Mouse (Mus musculus) forebrain, embryonic 10.5 days (tissue): ENCODE measurements around the gene Kif22. TPM values are rescaled to one million over a fixed set of nuclear protein-coding genes. Genes with fewer than 3 reads are reported as not detected.
A peak's percentile ranks its signal among the peaks of the same experiment; 100 is the strongest.

Experiments
- DNase-seq: peaks from one replicate; pipeline ENCODE4 v3.0.0-alpha.2; 2017; ENCODE audit warnings: low spot score; ENCODE audit errors: extremely low spot score
- H3K27ac ChIP-seq: fragments of 300-500 bp; sonication (generic); 2 replicates; pipeline ENCODE4 v1.5.1; 2016; ENCODE audit warnings: mild to moderate bottlenecking
- H3K27me3 ChIP-seq: fragments of 300-500 bp; sonication (generic); 2 replicates; pipeline ENCODE4 v1.6.1; 2016; ENCODE audit warnings: mild to moderate bottlenecking; ENCODE audit not compliant: poor library complexity, severe bottlenecking
- H3K36me3 ChIP-seq: fragments of 300-500 bp; sonication (generic); replicated peaks from 2 replicates; pipeline ENCODE4 v1.6.1; 2016; ENCODE audit warnings: mild to moderate bottlenecking, moderate library complexity
- H3K4me1 ChIP-seq: fragments of 300-500 bp; sonication (generic); 2 replicates; pipeline ENCODE4 v1.6.1; 2016
- H3K4me3 ChIP-seq: fragments of 300-500 bp; sonication (generic); 2 replicates; pipeline ENCODE4 v1.5.1; 2016; ENCODE audit warnings: mild to moderate bottlenecking, moderate library complexity
- H3K9me3 ChIP-seq: fragments of 300-500 bp; sonication (generic); 2 replicates; pipeline ENCODE4 v1.6.1; 2016; ENCODE audit warnings: mild to moderate bottlenecking, moderate library complexity
- WGBS: fragments of 180-500 bp; shearing (Covaris S2); methylation state at CpG from one replicate; pipeline ENCODE4 v1.1.7; 2016; 5-methylcytosine and 5-hydroxymethylcytosine counted together
- polyA plus RNA-seq: library from polyadenylated mRNA; unstranded; fragments of >200 nt; fragmentation: Nextera tagmentation; extraction: Ambion mirVana; gene quantifications from 2 replicates; pipeline ENCODE4 v1.2.1, GENCODE M21; 2016

The Kif22 gene
- polyA plus RNA-seq, 1 experiment from 2014 or later, result 226 TPM

- H3K4me3 ChIP-seq, result peak overlapping the region; percentile 92
- H3K36me3 ChIP-seq, result peaks cover 81% of the 10 kb centered on the region
- peaks cover 56% of the 10 kb centered on the region for H3K4me1 ChIP-seq
- peak; percentile 81 for DNase-seq
- no peaks in the 10 kb centered on the region for H3K9me3 ChIP-seq
- under 1% methylated on average over 47 of the region's 48 CpGs for WGBS
- no peaks in the 10 kb centered on the region for H3K27me3 ChIP-seq
- H3K27ac ChIP-seq, result peak overlapping the region; percentile 100
Measured at GRCm38 (mm10) chr7:127026161-127026600, 16.1 kb downstream of the Kif22 start.

- H3K36me3 ChIP-seq, result peaks cover 76% of the 10 kb centered on the region
- under 1% methylated on average over 64 of the region's 65 CpGs for WGBS
- H3K27ac ChIP-seq, result peak overlapping the region; percentile 100
- no peaks in the 10 kb centered on the region for H3K9me3 ChIP-seq
- H3K4me1 ChIP-seq, result peaks cover 61% of the 10 kb centered on the region
- peak; percentile 50 for DNase-seq
- no peaks in the 10 kb centered on the region for H3K27me3 ChIP-seq
- peak overlapping the region; percentile 92 for H3K4me3 ChIP-seq
Measured at GRCm38 (mm10) chr7:127025556-127026160, 16.6 kb downstream of the Kif22 start.

GRCm38 (mm10) chr7:127024755-127025555 lies 17.3 kb downstream of the Kif22 start:
- Histone ChIP-seq H3K27ac (peak overlapping the region; percentile 100), H3K36me3 (peaks cover 69% of the 10 kb centered on the region), H3K4me1 (peaks cover 69% of the 10 kb centered on the region), H3K9me3 (no peaks in the 10 kb centered on the region), H3K27me3 (no peaks in the 10 kb centered on the region), H3K4me3 (peak overlapping the region; percentile 92)
- peak; percentile 75 for DNase-seq
- under 1% methylated on average over 30 of the region's 30 CpGs for WGBS

GRCm38 (mm10) chr7:127023896-127024690 lies 18.2 kb downstream of the Kif22 start:
- no peak for DNase-seq
- H3K27ac ChIP-seq, result peak overlapping the region; percentile 100
- peak overlapping the region; percentile 92 for H3K4me3 ChIP-seq
- H3K36me3 ChIP-seq, result peaks cover 60% of the 10 kb centered on the region
- WGBS, result 40% methylated on average over 19 of the region's 19 CpGs
- peaks cover 77% of the 10 kb centered on the region for H3K4me1 ChIP-seq
- H3K9me3 ChIP-seq, result no peaks in the 10 kb centered on the region
- no peaks in the 10 kb centered on the region for H3K27me3 ChIP-seq

GRCm38 (mm10) chr7:127023272-127023691 lies 19.0 kb downstream of the Kif22 start:
- H3K27me3 ChIP-seq, result no peaks in the 10 kb centered on the region
- peak overlapping the region; percentile 100 for H3K27ac ChIP-seq
- no peaks in the 10 kb centered on the region for H3K9me3 ChIP-seq
- peaks cover 80% of the 10 kb centered on the region for H3K4me1 ChIP-seq
- DNase-seq, result no peak
- peak overlapping the region; percentile 92 for H3K4me3 ChIP-seq
- 80% methylated on average over 13 of the region's 13 CpGs for whole genome bisulfite sequencing
- peaks cover 52% of the 10 kb centered on the region for H3K36me3 ChIP-seq

- H3K27me3 ChIP-seq, result no peaks in the 10 kb centered on the region
- WGBS, result 85% methylated on average over 7 of the region's 7 CpGs
- peak overlapping the region; percentile 92 for H3K4me3 ChIP-seq
- H3K4me1 ChIP-seq, result peaks cover 80% of the 10 kb centered on the region
- no peak for DNase-seq
- peaks cover 46% of the 10 kb centered on the region for H3K36me3 ChIP-seq
- peak overlapping the region; percentile 100 for H3K27ac ChIP-seq
- no peaks in the 10 kb centered on the region for H3K9me3 ChIP-seq
Measured at GRCm38 (mm10) chr7:127022528-127023271, 19.6 kb downstream of the Kif22 start.

- peak overlapping the region; percentile 92 for H3K4me3 ChIP-seq
- H3K27ac ChIP-seq, result peak overlapping the region; percentile 100
- no peaks in the 10 kb centered on the region for H3K9me3 ChIP-seq
- H3K27me3 ChIP-seq, result no peaks in the 10 kb centered on the region
- peaks cover 42% of the 10 kb centered on the region for H3K36me3 ChIP-seq
- WGBS, result 46% methylated on average over 5 of the region's 5 CpGs
- peaks cover 83% of the 10 kb centered on the region for H3K4me1 ChIP-seq
- DNase-seq, result no peak
Measured at GRCm38 (mm10) chr7:127021563-127022527, 20.4 kb downstream of the Kif22 start.

- WGBS, result 1% methylated on average over 37 of the region's 37 CpGs
Measured at GRCm38 (mm10) chr7:127020901-127021562, 21.2 kb downstream of the Kif22 start, which contains the start of the genes Gm42742 and Prrt2. TSS of gene Gm42742 (minus strand) at chr7:127021097. TSS of gene Prrt2 (minus strand) at chr7:127021211.

GRCm38 (mm10) chr7:127020491-127020890 lies 21.8 kb downstream of the Kif22 start:
- Histone ChIP-seq H3K27me3 (no peaks in the 10 kb centered on the region), H3K9me3 (no peaks in the 10 kb centered on the region), H3K27ac (peak overlapping the region; percentile 100), H3K36me3 (peaks cover 43% of the 10 kb centered on the region), H3K4me3 (peak overlapping the region; percentile 92), H3K4me1 (peaks cover 95% of the 10 kb centered on the region)
- 45% methylated on average over 5 of the region's 5 CpGs for WGBS
- no peak for DNase-seq

More at GRCm38 (mm10) chr7:127020901-127021562, 21.2 kb downstream of the Kif22 start, which contains the start of the genes Gm42742 and Prrt2:
- H3K9me3 ChIP-seq, result no peaks in the 10 kb centered on the region
- H3K27ac ChIP-seq, result peak within 1 kb of the TSS; percentile 100
- no peaks in the 10 kb centered on the region for H3K27me3 ChIP-seq
- DNase-seq, result peak; percentile 73
- H3K4me1 ChIP-seq, result peaks cover 90% of the 10 kb centered on the region
- H3K36me3 ChIP-seq, result peaks cover 42% of the 10 kb centered on the region
- peak within 1 kb of the TSS; percentile 92 for H3K4me3 ChIP-seq

- Histone ChIP-seq H3K27ac (peak overlapping the region; percentile 100), H3K4me3 (peak overlapping the region; percentile 92), H3K9me3 (no peaks in the 10 kb centered on the region), H3K4me1 (peaks cover 96% of the 10 kb centered on the region), H3K27me3 (no peaks in the 10 kb centered on the region), H3K36me3 (peaks cover 43% of the 10 kb centered on the region)
- no peak for DNase-seq
- WGBS, result 67% methylated on average over 3 of the region's 3 CpGs
Measured at GRCm38 (mm10) chr7:127020031-127020430, 22.2 kb downstream of the Kif22 start.
